Mouse (Mus musculus) adipocyte (in vitro differentiated cells): ENCODE results near the gene Akap17b.
"Not testable (repeated sequence)": the region's sequence is repeated elsewhere in the genome, so short reads cannot be mapped to it uniquely, and the experiment has no call there.

Source experiments
- DNase-seq: peaks from one replicate; pipeline ENCODE4 v3.0.0-alpha.2; 2016; ENCODE audit warnings: low spot score

Akap17b gene

DNA sequence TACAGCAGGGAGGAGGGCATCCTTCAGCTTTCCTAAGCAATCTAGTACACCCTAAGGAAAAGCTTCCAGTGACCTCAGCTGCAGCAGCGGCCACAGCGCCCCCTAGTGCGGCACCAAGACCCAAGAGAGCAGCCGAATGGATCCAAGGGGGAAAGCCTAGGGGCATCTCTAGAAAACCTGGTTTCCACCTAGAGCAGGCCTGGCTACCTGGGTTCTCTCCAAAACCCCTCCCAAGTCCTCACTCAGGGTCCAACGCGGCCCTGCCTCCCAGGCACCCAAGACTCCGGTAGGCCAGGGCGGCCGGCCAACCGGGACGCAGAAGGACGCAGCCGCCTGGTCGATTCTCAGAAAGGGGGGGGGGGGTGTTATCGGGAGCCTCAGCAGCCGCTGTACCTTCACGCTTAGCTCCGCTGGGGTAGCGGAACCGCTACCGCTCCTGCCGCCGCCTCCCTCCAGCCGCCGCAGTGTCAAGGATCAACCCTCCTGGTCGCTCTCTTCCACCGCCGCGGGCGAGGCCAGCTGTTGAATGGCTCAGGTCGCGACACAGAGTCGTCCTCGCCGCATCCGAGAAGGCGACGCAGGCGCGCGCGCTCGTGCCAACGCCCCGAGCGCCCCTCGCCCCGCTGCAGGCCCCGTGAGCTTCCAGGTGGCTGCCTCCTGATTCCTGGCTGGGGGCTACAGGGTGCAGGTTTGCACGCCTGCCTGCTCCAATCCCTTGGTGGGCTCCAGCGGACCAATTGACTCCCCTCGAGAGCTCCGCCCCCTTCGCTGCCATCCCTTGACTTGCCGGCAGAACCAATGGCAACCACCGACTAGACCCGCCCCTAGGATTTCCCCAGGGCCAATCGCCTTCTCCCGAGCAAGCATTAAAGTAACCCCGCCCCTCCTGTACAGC lies at the start of gene Akap17b:
Gene Akap17b, minus strand, starts transcription at position 739 of the 895 bp plus-strand sequence.
- peak; percentile 79 for DNase-seq

DNA sequence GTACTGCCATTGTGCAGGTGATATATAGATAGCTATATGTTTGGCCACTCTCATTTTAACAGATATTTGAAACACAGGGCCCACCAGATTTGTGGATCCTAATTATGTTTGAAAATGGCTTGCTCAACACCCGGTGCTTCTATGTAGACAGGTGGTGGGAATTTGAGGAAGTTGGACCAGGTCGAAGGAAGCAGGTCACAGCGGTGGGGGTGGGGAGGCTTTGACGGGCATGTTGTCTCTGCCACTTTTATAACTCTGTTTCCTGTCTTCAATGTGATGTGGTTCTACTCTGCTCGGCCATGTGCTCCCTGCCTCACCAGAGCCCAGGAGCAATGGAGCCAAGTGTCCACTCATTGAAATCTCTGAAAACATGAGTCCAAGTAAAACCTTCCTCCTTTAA lies 46.2 kb upstream of the Akap17b start:
- no peak for DNase-seq

DNA sequence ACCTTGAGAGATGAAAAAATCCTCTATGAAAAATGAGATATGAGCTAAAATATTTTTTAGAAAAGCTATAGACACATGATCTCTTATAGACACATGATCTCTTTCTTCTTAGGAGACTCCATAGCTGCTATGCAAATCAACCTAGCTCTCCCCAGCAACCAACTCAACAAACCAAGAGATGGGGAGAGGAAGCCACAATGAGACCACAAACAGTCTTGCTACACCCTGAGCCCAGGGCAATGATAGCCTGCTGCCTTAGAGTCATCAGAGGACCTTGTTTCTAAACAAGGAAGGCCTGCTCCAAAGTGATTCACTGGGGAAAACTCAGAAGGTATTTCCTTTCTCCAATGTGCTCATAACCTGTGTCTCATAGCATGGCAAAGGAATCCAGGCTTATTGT lies 44.5 kb upstream of the Akap17b start:
- no peak for DNase-seq

DNA sequence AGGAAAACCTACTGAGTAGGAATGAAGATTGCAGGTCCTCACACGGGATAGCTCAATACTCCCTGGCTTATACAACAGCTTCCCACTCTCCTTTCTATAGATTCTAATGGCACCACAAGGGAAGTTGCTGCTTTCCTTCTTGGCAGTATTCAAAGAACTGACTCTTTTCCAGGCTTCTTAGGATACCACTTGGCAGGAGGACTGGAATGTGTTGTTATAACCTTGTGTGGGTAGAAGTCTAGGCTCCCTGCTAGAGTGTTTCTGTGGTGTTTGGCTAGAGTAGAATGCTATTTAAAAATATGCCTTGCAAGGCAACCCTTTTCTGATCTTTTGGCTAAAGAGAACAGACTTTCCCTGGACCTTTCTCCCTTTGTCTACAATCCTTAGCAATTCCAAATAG lies 31.6 kb upstream of the Akap17b start:
- DNase-seq, result peak; percentile 41

DNA sequence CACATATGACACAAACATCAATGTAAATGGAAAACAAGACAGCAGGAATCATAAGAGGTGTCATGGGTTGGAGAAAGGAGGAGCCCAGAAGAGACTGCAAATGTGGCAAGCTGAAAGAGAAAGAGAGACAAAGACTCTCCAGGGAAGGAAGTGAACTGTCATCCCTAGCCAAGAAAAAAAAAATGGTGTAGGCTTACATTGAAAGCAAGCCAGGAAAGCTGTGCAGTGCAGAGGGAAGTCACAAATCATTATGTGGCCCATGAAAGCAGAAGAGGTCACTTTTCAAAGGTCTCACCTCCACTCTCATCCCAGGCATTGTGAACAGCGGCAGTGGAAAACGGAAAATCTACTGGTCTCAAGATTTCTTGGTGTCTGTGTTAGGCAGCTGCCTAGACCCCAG lies 27.5 kb upstream of the Akap17b start:
- peak; percentile 34 for DNase-seq

DNA sequence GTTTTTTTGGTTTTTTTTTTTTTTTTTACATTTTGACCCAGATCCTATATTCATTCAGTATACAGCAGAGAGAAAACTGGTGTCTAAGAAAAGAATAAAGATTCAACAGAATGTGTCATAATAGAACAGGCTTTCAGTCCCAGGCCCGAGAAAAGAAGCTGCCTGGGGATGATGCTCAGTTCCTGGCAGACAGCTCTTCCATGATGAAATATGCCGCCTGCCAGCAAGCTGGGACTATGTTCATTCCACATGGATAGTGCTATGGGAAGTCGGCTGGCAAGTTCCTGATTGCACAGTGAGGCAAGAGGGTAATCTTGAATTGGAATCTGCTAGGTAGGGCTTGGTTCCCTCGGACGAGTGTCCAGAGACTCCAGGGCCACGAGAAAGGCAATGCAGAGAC lies 5.1 kb downstream of the Akap17b start:
- peak; percentile 47 for DNase-seq

DNA sequence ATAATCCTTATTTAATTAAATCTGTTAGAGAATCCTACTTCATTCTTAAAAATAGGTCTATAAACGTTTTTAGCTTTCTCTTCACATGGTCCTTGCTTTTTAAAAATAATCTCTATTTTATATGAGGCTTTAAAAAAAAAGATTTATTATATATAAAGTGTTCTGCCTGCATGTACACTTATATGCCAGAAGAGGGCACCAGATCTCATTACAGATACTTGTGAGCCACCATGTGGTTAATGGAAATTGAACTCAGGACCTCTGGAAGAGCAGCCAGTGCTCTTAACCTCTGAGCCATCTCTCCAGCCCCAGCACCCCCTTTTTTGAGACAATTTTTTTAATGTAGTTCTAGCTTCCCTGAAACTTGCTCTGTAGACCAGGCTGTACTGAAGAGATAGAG lies 14.4 kb downstream of the Akap17b start:
- DNase-seq, result peak; percentile 15

DNA sequence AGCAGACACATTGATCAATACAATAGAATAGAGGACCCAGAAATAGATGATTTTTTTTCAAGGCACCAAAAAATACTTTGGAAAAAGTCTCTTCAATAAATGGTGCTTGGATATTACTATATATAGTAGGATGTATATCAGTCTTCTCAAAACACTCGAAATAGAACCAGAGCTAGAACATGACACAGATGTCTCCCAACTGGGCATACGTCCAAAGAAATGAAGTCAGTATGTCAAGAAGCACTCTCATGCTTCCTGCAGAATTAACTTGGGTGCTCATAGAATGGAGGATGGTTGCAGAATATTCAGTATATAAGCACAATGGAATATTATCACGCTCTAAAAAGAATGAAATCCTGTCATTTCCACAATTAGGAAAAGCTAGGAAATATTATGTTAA lies 17.1 kb downstream of the Akap17b start:
- peak; percentile 27 for DNase-seq

DNA sequence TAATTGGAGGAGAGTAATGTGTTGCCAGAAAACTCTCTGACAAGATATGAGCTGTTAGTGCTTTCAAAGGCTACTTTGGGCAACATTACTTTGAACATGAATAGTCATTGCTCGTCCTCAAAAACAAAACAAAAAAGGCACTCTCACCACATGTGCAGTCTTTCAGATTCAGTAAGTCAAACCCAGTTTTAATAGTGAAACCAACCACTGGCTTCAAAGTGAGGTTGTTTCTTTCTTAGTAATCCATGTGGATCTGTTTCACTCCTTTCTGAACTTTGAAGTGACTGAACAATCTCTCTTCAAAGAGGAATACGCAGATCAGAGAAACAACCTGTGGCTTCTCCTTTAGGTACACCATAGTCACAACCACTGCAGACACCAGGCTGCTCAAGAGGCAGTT lies 36.1 kb downstream of the Akap17b start:
- DNase-seq, result no peak

DNA sequence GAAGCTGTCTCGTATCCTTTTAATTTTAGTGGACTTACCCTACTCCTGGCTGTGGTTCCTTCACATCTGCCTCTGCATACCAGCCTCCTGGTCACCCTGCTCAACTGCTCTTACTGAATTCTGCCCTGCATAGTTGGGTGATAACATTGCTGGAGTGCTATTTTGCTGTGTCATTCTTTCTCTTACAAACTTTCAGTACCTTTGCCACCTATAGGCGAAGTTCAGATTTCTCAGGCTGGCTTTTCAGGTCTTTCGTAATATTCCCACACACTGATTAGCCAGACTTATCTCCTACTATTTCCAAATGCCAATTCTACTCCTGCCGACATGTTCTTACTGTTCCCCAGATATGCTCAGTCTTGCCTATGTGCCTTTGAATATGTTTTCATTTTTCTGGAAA lies 41.2 kb downstream of the Akap17b start:
- DNase-seq, result no peak

DNA sequence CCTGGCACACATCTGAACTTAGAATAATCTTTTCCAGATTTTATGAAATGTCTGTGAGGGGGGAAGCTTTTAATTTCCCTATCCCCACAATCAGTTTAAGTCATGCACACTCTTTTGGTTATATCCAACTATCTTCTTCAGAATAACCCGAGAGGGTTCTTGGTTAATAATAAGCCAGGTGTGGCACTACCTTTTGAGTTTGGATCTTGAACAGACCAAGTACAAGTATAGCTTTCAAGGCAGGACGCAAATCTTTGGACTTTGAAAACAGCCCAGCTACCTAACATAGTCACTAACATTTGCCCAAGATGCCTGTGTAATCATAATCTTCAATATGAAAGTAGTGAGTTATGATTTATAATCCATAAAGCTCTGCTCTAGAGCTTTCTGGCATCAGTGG lies 42.3 kb downstream of the Akap17b start:
- no peak for DNase-seq

DNA sequence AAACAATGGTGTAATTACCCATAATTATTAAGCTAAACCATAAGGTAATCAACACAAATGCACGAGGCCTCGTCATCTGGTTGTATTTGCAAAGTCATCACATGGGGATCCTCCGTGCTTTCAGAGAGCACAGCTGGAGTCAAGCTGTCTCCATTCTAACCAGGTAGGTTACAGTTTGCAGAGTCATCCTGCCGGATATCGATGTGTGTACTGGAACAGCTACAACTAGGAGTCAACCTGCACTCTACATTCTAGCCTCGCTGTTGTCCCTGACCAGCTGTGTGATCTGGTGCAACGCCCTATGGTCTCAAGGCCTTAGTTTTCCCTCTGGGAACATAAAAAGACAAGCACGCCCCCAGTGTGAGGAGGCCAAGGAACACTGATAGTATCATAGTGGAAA lies 45.1 kb downstream of the Akap17b start:
- peak; percentile 16 for DNase-seq

DNA sequence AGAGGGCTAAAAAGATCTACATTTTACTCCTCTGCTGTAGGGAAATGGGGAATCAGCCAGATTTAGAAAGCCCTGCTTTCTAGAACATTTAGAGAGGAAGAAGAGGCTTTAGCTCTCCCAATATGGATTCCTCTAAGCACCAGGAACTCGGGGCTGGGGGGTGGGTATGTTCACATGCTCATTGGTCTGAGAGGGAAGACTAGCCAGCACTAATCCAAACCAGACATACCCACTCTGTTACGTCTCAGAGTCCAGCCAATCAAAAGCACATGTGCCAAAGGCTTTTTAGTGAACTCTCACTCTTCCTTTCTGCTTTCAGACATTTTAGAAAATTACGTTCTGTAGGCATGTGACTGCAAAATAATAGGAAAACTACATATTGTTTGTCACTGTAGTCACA lies 45.5 kb downstream of the Akap17b start:
- peak; percentile 45 for DNase-seq

DNA sequence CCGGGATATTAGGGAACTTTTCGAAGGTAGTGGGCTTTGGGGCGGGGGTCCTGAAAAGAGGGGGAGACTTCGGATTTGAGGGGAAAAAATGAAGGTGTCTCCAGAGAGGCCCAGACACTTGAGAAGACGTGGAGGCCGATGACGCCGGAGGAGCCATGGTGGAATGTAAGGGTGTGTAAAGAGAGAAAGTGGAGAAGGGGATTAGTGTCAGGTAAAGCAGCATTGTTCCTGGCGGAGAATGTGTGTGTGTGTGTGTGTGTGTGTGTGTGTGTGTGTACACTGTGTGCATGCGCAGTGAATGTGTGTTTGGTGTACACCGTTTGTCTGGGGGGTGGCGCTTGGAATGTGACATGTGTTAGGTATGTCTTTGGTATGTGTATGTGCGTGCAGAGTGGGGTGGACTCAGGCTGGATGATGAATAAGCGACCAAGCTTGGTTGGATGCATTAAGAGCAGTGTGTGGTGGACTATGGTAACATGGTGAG lies 46.3 kb downstream of the Akap17b start:
- peak; percentile 39 for DNase-seq

DNA sequence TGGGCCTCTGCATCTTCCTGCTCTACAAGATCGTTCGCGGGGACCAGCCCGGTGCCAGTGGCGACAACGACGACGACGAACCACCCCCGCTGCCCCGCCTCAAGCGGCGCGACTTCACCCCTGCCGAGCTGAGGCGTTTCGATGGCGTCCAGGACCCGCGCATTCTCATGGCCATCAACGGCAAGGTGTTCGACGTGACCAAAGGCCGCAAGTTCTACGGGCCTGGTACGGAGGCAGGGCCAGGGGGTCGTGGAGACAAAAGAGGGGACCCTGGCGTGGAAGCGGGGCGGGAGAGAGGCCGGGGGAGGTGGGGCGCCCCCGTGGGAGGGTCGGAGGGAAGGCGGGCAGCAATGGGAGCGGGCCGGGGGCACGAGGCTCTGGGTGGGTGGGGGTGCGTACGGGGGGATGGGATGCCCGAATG lies 46.8 kb downstream of the Akap17b start:
- DNase-seq, result no peak

DNA sequence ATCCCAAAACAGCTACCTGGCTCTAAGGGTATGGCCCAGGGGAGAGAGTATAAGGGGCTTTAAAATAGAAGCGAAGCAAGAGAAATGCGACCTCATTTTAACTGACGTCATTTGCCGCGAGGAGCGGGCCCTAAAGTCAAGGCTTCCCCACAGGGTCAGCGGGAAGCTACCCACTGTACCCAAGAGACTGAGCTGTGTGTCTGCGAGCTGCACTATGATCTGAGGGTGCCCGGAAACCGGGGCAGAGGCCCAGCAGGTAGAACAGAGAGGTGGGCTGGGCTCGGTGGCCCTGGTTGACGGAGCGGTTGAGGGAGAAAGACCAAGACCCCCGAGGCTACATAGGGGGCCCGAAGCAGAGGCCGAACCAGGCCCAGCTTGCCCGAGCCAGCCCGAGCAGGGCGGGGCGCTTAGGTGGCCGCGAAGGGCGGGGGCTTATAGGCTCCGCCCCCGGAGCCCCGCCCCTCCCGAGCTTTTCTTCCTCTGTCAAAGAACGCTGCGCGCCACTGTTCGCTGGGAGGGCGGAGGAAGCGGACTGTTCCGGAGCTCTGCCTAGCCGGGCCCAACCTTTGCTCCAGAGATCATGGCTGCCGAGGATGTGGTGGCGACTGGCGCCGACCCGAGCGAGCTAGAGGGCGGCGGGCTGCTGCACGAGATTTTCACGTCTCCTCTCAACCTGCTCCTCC lies 47.3 kb downstream of the Akap17b start, which contains the start of gene Pgrmc1:
Gene Pgrmc1, plus strand, starts transcription at position 500 of the 683 bp plus-strand sequence.
- DNase-seq, result peak; percentile 87

DNA sequence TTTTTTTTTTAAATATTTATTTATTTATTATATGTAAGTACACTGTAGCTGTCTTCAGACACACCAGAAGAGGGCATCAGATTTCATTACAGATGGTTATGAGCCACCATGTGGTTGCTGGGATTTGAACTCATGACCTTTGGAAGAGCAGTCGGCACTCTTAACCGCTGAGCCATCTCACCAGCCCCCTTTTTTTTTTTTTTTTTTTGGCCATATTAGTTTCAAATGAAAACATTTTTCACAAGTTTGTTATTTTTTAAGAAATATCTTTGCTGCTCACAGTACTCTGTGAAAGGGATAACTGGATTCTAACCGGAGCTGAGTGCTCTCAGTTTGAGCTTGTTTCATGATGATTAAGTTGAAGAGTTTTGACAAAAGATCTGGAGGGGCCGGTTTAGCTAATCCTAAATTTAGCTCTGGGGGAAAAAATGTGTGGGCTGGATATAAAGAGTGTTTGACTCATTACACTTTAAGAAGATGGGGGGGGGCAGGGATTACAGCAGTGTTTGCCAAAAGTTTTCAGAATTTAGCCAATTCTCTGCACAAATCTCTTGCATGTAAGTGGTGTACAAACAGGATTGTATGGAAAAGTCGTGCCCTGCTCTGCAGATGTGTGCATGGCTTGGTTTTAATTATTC lies 48.6 kb downstream of the Akap17b start:
- not testable (repeated sequence) for DNase-seq

DNA sequence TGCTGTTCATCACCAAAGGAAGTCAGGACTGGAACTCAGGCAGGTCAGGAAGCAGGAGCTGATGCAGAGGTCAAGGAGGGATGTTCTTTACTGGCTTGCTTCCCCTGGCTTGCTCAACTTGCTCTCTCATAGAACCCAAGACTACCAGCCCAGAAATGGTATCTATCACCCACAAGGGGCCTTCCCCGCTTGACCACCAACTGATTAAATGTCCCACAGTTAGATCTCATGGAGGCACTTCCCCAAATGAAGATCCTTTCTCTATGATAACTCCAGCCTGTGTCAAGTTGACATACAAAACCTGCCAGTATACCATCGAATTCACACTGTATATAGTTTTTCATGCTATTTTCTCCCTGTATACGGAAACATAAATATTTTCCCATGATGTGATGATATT lies 49.9 kb downstream of the Akap17b start:
- DNase-seq, result no peak

DNA sequence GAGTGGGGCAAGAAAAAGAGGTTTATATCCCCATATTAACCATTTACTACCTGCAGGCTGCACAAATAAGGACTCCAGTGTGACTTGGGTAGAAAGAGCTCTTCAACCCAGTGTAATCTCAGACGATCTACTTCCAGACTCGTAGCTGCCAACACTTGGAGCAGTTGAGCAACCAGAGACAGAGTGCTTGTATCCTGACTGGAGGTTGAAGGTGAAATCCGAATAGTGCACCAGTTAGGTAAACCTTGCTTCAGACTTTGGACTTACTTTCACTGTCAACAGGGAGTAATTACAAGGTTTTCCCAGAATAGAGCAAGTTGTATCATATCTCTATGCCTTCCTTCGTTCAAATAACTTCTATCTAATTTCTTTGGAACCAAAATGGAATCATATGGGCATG lies 53.7 kb downstream of the Akap17b start:
- DNase-seq, result peak; percentile 29

DNA sequence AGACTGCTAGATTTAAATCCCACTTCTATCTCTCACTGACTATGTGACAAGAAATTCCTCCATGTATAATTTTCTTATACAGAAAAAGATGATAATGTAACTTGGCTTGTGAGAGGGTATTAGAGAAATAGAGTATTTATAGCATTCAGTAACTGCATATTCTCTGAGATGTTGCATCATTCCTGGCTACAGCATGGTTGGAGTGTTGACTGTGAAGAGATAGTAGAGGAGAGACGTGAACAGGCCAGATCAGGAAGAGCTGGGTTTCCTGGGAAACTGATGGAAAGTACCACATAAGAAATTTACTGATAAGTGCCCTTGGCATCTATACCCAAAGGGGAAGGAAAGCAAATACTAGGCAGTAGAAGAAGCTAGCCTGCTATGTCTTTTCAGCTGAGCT lies 54.1 kb downstream of the Akap17b start:
- no peak for DNase-seq

DNA sequence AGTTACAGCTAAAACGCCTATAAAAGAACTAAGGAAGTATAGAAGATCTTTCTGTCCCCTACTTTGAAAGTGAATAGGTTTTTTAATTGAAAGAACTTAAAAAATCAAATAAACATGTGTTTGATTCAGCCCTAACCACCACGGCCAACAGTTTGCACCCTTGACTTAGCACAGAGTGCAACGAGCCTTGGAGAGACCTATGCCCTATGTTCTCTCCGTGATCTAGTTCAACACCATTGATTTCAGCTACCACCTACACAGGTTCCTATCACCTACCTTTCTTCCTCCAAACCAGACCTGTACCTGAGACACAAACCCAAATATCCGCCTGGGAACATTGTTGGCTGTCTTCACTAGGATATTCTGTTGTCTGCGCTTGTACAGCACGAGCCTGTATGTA lies 54.9 kb downstream of the Akap17b start:
- no peak for DNase-seq

DNA sequence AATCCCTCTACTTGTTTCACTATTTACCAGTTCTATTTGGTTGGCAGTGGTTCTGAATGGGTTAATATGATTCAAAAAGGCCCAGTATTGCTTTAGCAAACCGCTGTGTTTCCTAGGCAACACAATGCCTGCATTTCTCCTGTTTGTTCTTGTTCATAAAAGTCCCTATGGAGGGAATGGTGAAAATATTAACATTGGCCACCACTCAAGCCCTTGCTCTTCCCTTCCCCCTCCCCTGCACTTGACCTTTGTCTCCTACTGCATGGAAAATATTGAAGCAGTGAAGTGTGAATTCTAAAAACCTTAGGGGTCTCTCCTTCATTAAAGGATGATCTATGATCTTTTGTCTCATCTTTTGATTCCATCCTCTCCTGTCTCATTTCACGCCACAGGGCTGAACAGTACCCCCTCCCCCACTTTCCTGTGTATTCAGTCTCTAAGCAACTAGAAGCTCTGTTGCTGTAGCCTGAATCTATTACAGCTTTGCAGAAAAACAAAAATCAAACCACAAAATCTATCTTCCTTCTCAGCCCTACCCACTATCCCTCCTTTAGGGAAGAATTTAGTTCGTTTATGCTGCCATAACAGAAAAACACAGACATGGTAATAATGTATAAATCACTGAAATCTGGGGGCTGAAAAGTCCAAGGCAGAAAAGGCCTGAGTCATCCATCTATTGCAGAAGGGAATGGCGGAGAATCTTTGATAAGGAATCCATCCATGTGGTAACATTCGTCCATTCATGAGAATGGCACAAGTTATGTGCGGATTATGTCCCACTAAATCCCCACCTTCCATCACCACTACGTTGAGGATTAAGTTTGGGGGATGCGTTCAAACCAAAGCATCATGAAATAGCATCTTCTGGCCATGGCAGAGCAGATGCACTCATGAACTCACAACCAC lies 57.6 kb downstream of the Akap17b start:
- DNase-seq, result peak; percentile 21
